ENCODE assay signal across 15 mouse cellular contexts in genomic region chrX:8102213-8102668, GRCm38 (mm10). TPM values are rescaled to one million over a fixed set of nuclear protein-coding genes. Genes with fewer than 3 reads are reported as not detected.
DNase-seq lines count a peak whose midpoint lies in the region; ATAC-seq and TF ChIP-seq lines count a peak whose summit lies in the region.
"Had no signal": no experiment of that assay in that cellular context is flagged by ENCODE, and none has a peak within 500 bp of the region (broad histone marks: within the 10 kb centered on the region; RNA-seq: fewer than 3 reads in every experiment).

No protein-coding gene starts in this region.

- peak overlapping the region; percentile 41 for H3K27ac ChIP-seq in liver, embryonic 16.5 days (ENCODE audit: low read length)
- H3K27ac ChIP-seq: hindbrain, embryonic 15.5 days; limb, embryonic 15.5 days had no signal

- 28% methylated on average over 7 of the region's 7 CpGs for WGBS in liver, embryonic 16.5 days (ENCODE audit: insufficient replicate concordance)

- H3ac ChIP-seq in C2C12 (ENCODE audit: control insufficient read depth, insufficient read length, low read depth) = no peak overlapping the region

- H3K9me3 ChIP-seq in liver, embryonic 16.5 days (replicated peaks; ENCODE audit: control insufficient read depth, low read length) = no peaks in the 10 kb centered on the region
- H3K9me3 ChIP-seq: hindbrain, embryonic 15.5 days; limb, embryonic 15.5 days had no signal

- no peaks in the 10 kb centered on the region for H3K79me3 ChIP-seq in C2C12 (ENCODE audit: low read depth)

- no peak overlapping the region for H3K9ac ChIP-seq in liver, embryonic 16.5 days (ENCODE audit: low read depth, low read length)
- H3K9ac ChIP-seq: forebrain, postnatal 0 days; hindbrain, embryonic 15.5 days; limb, embryonic 15.5 days had no signal

- peak overlapping the region; percentile 24 for H3K4me2 ChIP-seq in liver, embryonic 16.5 days (ENCODE audit: low read depth, low read length)
- H3K4me2 ChIP-seq: hindbrain, embryonic 15.5 days; limb, embryonic 15.5 days had no signal

- peaks cover 17% of the 10 kb centered on the region for H3K4me1 ChIP-seq in liver, embryonic 16.5 days (ENCODE audit: control insufficient read depth, low read depth, low read length)

- TF ChIP-seq CTCF in C2C12 (IDR thresholded peaks at IDR 0.05; ENCODE audit: control insufficient read depth, insufficient read depth, insufficient read length) = no peak

- no peaks in the 10 kb centered on the region for H3K36me3 ChIP-seq in C2C12 (ENCODE audit: control insufficient read depth, insufficient read depth)
- no peaks in the 10 kb centered on the region for H3K36me3 ChIP-seq in liver, embryonic 16.5 days (ENCODE audit: control insufficient read depth, insufficient read depth)
- H3K36me3 ChIP-seq: hindbrain, embryonic 15.5 days; limb, embryonic 15.5 days had no signal

- peak; percentile 3 for DNase-seq in embryo, embryonic 10.5 days (ENCODE audit: low spot score)
- DNase-seq in embryo, embryonic 10 days (ENCODE audit: low spot score) = no peak
- DNase-seq in thymus, postnatal 25 days = no peak
- DNase-seq in right cerebral cortex, postnatal 10 days (ENCODE audit: low spot score in 2 of 2) = no peak
- no peak for DNase-seq in embryo, embryonic 11 days
- DNase-seq: cerebellum, postnatal 36 days; forebrain, postnatal 0 days; gastrocnemius, postnatal 25 days; kidney, adult 2 months; kidney, postnatal 4 days had no signal

- no peaks in the 10 kb centered on the region for H3K79me2 ChIP-seq in C2C12 (ENCODE audit: control insufficient read depth, insufficient read depth)

- peak; percentile 82 for ATAC-seq in common myeloid progenitor, adult 5-6 weeks (replicated peaks; ENCODE audit: low read depth, poor library complexity, severe bottlenecking)
- ATAC-seq in liver, embryonic 16.5 days (ENCODE audit: low read depth) = peak; percentile 88
- ATAC-seq: forebrain, postnatal 0 days had no signal

- no peaks in the 10 kb centered on the region for H3K27me3 ChIP-seq in C2C12 (ENCODE audit: control insufficient read depth, insufficient read depth, insufficient read length)
- no peaks in the 10 kb centered on the region for H3K27me3 ChIP-seq in liver, embryonic 16.5 days (ENCODE audit: control insufficient read depth, insufficient read depth, low read depth, low read length)
- H3K27me3 ChIP-seq: hindbrain, embryonic 15.5 days; limb, embryonic 15.5 days had no signal

- H3K4me3 ChIP-seq in C2C12 (ENCODE audit: insufficient read depth, poor library complexity, severe bottlenecking) = no peak overlapping the region
- no peak overlapping the region for H3K4me3 ChIP-seq in liver, embryonic 16.5 days (ENCODE audit: low read depth, low read length)
- H3K4me3 ChIP-seq: hindbrain, embryonic 15.5 days; limb, embryonic 15.5 days had no signal

TF ChIP-seq in C2C12, 6 proteins besides CTCF, POLR2A, EP300 and RAD21:
- TF ChIP-seq FOSL1 (IDR thresholded peaks at IDR 0.05; ENCODE audit: insufficient read depth, low read length, poor library complexity, severe bottlenecking) (peak; percentile 58), MAX (IDR thresholded peaks at IDR 0.05) (no peak)

RNA-seq across cellular contexts. Expression of gene Was, which starts 11.9 kb away (rescaled TPM):
- 0.74 TPM for polyA plus RNA-seq in C2C12 (2012; fragmentation: generic; extraction: Trizol)
- 68.8 and 74.5 TPM in 2 replicates for total RNA-seq in common myeloid progenitor, adult 5-6 weeks (2017)
- polyA plus RNA-seq in liver, embryonic 16.5 days (2015; fragmentation: Nextera tagmentation; extraction: Ambion mirVana) = 1.6 and 1.7 TPM in 2 replicates

RNA-seq across cellular contexts. Expression of gene Suv39h1, which starts 27.7 kb away (rescaled TPM):
- polyA plus RNA-seq in C2C12 (2012; fragmentation: generic; extraction: Trizol) = 106 TPM
- total RNA-seq in common myeloid progenitor, adult 5-6 weeks (2017) = 60.0 and 70.0 TPM in 2 replicates
- polyA plus RNA-seq in liver, embryonic 16.5 days (2015; fragmentation: Nextera tagmentation; extraction: Ambion mirVana) = 28.6 and 30.1 TPM in 2 replicates

RNA-seq across cellular contexts. Expression of gene Wdr13, which starts 30.5 kb away (rescaled TPM):
- 11.1 TPM for polyA plus RNA-seq in C2C12 (2012; fragmentation: generic; extraction: Trizol)
- total RNA-seq in common myeloid progenitor, adult 5-6 weeks (2017) = 25.8 and 29.6 TPM in 2 replicates
- 5.3 and 6.5 TPM in 2 replicates for polyA plus RNA-seq in liver, embryonic 16.5 days (2015; fragmentation: Nextera tagmentation; extraction: Ambion mirVana)

RNA-seq across cellular contexts. Expression of gene Rbm3, which starts 43.4 kb away (rescaled TPM):
- polyA plus RNA-seq in C2C12 (2012; fragmentation: generic; extraction: Trizol) = 537 TPM
- 1,314 and 1,321 TPM in 2 replicates for total RNA-seq in common myeloid progenitor, adult 5-6 weeks (2017)
- polyA plus RNA-seq in liver, embryonic 16.5 days (2015; fragmentation: Nextera tagmentation; extraction: Ambion mirVana) = 217 and 231 TPM in 2 replicates
